Mouse (Mus musculus) intestine, embryonic 15.5 days (tissue): Measurements from ENCODE around the gene Olfr718-ps1. TPM values are rescaled to one million over a fixed set of nuclear protein-coding genes. Genes with fewer than 3 reads are reported as not detected.
"Not testable (repeated sequence)": the region's sequence is repeated elsewhere in the genome, so short reads cannot be mapped to it uniquely, and the experiment has no call there.

Source experiments
- ATAC-seq: fragments of 200-750 bp; cut with Nextera tagmentation; 2 replicates; pipeline ENCODE4 v1.8.0; 2017; ENCODE audit warnings: moderate TSS enrichment, moderate library complexity
- H3K27ac ChIP-seq: fragments of 300-500 bp; sonication (generic); 2 replicates; pipeline ENCODE4 v1.5.1; 2015; ENCODE audit warnings: mild to moderate bottlenecking, inconsistent platforms
- H3K27me3 ChIP-seq: fragments of 300-500 bp; sonication (generic); replicated peaks from 2 replicates; pipeline ENCODE4 v1.6.1; 2015; ENCODE audit warnings: inconsistent platforms
- H3K36me3 ChIP-seq: fragments of 300-500 bp; sonication (generic); 2 replicates; pipeline ENCODE4 v1.6.1; 2015; ENCODE audit warnings: inconsistent platforms
- H3K4me1 ChIP-seq: fragments of 300-500 bp; sonication (generic); replicated peaks from 2 replicates; pipeline ENCODE4 v1.6.1; 2015; ENCODE audit warnings: inconsistent platforms
- H3K4me2 ChIP-seq: fragments of 300-500 bp; sonication (generic); replicated peaks from 2 replicates; pipeline ENCODE4 v1.6.1; 2015; ENCODE audit warnings: mild to moderate bottlenecking, inconsistent platforms
- H3K4me3 ChIP-seq: fragments of 300-500 bp; sonication (generic); replicated peaks from 2 replicates; pipeline ENCODE4 v1.5.1; 2015; ENCODE audit warnings: inconsistent platforms
- H3K9ac ChIP-seq: fragments of 300-500 bp; sonication (generic); 2 replicates; pipeline ENCODE4 v1.6.1; 2015; ENCODE audit warnings: inconsistent platforms
- H3K9me3 ChIP-seq: fragments of 300-500 bp; sonication (generic); 2 replicates; pipeline ENCODE4 v1.6.1; 2016; ENCODE audit warnings: inconsistent platforms
- WGBS: fragments of 180-500 bp; shearing (Covaris S2); methylation state at CpG from one replicate; pipeline ENCODE4 v1.1.7; 2015; 5-methylcytosine and 5-hydroxymethylcytosine counted together
- polyA plus RNA-seq: library from polyadenylated mRNA; unstranded; fragments of >200 nt; fragmentation: Nextera tagmentation; extraction: Ambion mirVana; gene quantifications from 2 replicates; pipeline ENCODE4 v1.2.1, GENCODE M21; 2015

Gene Olfr718-ps1
- polyA plus RNA-seq, 1 experiment from 2014 or later: 0.03 TPM

GRCm38 (mm10) chr5:143153756-143154155, 6.4 kb upstream of the Olfr718-ps1 start:
- Histone ChIP-seq H3K4me1 (0 out of 2 replicates have a peak, but pooled peaks cover 5% of the 10 kb centered on the region), H3K27ac (no peak overlapping the region), H3K4me2 (no peak overlapping the region), H3K9me3 (no peaks in the 10 kb centered on the region), H3K27me3 (peaks cover 6% of the 10 kb centered on the region), H3K36me3 (no peaks in the 10 kb centered on the region), H3K9ac (no peak overlapping the region), H3K4me3 (no peak overlapping the region)
- no peak for ATAC-seq
- 87% methylated on average over 10 of the region's 10 CpGs for WGBS

- Histone ChIP-seq H3K4me3 (no peak overlapping the region), H3K4me1 (no peaks in the 10 kb centered on the region), H3K27me3 (no peaks in the 10 kb centered on the region), H3K4me2 (no peak overlapping the region), H3K27ac (no peak overlapping the region), H3K9ac (no peak overlapping the region), H3K36me3 (no peaks in the 10 kb centered on the region), H3K9me3 (no peaks in the 10 kb centered on the region)
- ATAC-seq: no peak
- 87% methylated on average over 2 of the region's 2 CpGs for WGBS
Observed at GRCm38 (mm10) chr5:143150044-143150443, 2.7 kb upstream of the Olfr718-ps1 start.

GRCm38 (mm10) chr5:143149536-143149935, 2.2 kb upstream of the Olfr718-ps1 start:
- 82% methylated on average over 2 of the region's 2 CpGs for WGBS
- Histone ChIP-seq H3K4me3 (no peak overlapping the region), H3K4me1 (no peaks in the 10 kb centered on the region), H3K9ac (no peak overlapping the region), H3K4me2 (no peak overlapping the region), H3K9me3 (no peaks in the 10 kb centered on the region), H3K36me3 (no peaks in the 10 kb centered on the region), H3K27ac (no peak overlapping the region), H3K27me3 (no peaks in the 10 kb centered on the region)
- ATAC-seq: no peak

GRCm38 (mm10) chr5:143148661-143149060, 1.3 kb upstream of the Olfr718-ps1 start:
- ATAC-seq: no peak
- WGBS: 83% methylated on average over 5 of the region's 5 CpGs
- H3K27me3 ChIP-seq: no peaks in the 10 kb centered on the region
- no peak overlapping the region for H3K4me2 ChIP-seq
- no peaks in the 10 kb centered on the region for H3K9me3 ChIP-seq
- H3K9ac ChIP-seq: no peak overlapping the region
- H3K4me1 ChIP-seq: no peaks in the 10 kb centered on the region
- no peak overlapping the region for H3K4me3 ChIP-seq
- no peak overlapping the region for H3K27ac ChIP-seq
- H3K36me3 ChIP-seq: no peaks in the 10 kb centered on the region

GRCm38 (mm10) chr5:143137580-143137979, 9.8 kb downstream of the Olfr718-ps1 start:
- H3K4me3 ChIP-seq: no peak overlapping the region
- 82% methylated on average over 13 of the region's 13 CpGs for WGBS
- no peaks in the 10 kb centered on the region for H3K9me3 ChIP-seq
- H3K4me2 ChIP-seq: no peak overlapping the region
- peak; percentile 59; the same call in 1 of the 2 replicates for ATAC-seq
- no peaks in the 10 kb centered on the region for H3K27me3 ChIP-seq
- no peaks in the 10 kb centered on the region for H3K4me1 ChIP-seq
- no peak overlapping the region for H3K9ac ChIP-seq
- H3K36me3 ChIP-seq: no peaks in the 10 kb centered on the region
- H3K27ac ChIP-seq: no peak overlapping the region

GRCm38 (mm10) chr5:143135042-143135441, 12.3 kb downstream of the Olfr718-ps1 start:
- no peak overlapping the region for H3K9ac ChIP-seq
- H3K27ac ChIP-seq: no peak overlapping the region
- H3K4me2 ChIP-seq: no peak overlapping the region
- H3K9me3 ChIP-seq: no peaks in the 10 kb centered on the region
- H3K36me3 ChIP-seq: no peaks in the 10 kb centered on the region
- H3K4me1 ChIP-seq: no peaks in the 10 kb centered on the region
- H3K27me3 ChIP-seq: no peaks in the 10 kb centered on the region
- ATAC-seq: no peak
- H3K4me3 ChIP-seq: no peak overlapping the region
- WGBS: 87% methylated on average over 7 of the region's 7 CpGs

- H3K36me3 ChIP-seq, H3K9ac ChIP-seq, H3K27ac ChIP-seq, ATAC-seq, H3K4me3 ChIP-seq, H3K4me2 ChIP-seq, H3K27me3 ChIP-seq, H3K9me3 ChIP-seq, H3K4me1 ChIP-seq: not testable (repeated sequence)
- 79% methylated on average over 3 of the region's 6 CpGs for WGBS
Observed at GRCm38 (mm10) chr5:143134216-143135010, 13.0 kb downstream of the Olfr718-ps1 start.

- H3K4me1 ChIP-seq: no peaks in the 10 kb centered on the region
- H3K9ac ChIP-seq: no peak overlapping the region
- WGBS: 55% methylated on average over 13 of the region's 13 CpGs
- no peak overlapping the region for H3K27ac ChIP-seq
- no peaks in the 10 kb centered on the region for H3K36me3 ChIP-seq
- peak; percentile 45; the same call in 1 of the 2 replicates for ATAC-seq
- no peaks in the 10 kb centered on the region for H3K9me3 ChIP-seq
- no peak overlapping the region for H3K4me3 ChIP-seq
- H3K27me3 ChIP-seq: no peaks in the 10 kb centered on the region
- H3K4me2 ChIP-seq: no peak overlapping the region
Observed at GRCm38 (mm10) chr5:143132935-143133514, 14.4 kb downstream of the Olfr718-ps1 start.

- ATAC-seq: no peak
- Histone ChIP-seq H3K9me3 (no peaks in the 10 kb centered on the region), H3K27ac (no peak overlapping the region), H3K36me3 (no peaks in the 10 kb centered on the region), H3K9ac (no peak overlapping the region), H3K4me3 (no peak overlapping the region), H3K4me1 (no peaks in the 10 kb centered on the region), H3K27me3 (no peaks in the 10 kb centered on the region), H3K4me2 (no peak overlapping the region)
- WGBS: 87% methylated on average over 7 of the region's 7 CpGs
Observed at GRCm38 (mm10) chr5:143130342-143130741, 17.0 kb downstream of the Olfr718-ps1 start.

- no peak overlapping the region for H3K27ac ChIP-seq
- no peaks in the 10 kb centered on the region for H3K36me3 ChIP-seq
- H3K4me3 ChIP-seq: no peak overlapping the region
- H3K4me2 ChIP-seq: no peak overlapping the region
- no peaks in the 10 kb centered on the region for H3K27me3 ChIP-seq
- WGBS: 88% methylated on average over 16 of the region's 16 CpGs
- H3K9ac ChIP-seq: no peak overlapping the region
- H3K9me3 ChIP-seq: no peaks in the 10 kb centered on the region
- no peak for ATAC-seq
- no peaks in the 10 kb centered on the region for H3K4me1 ChIP-seq
Observed at GRCm38 (mm10) chr5:143129101-143129500, 18.3 kb downstream of the Olfr718-ps1 start.

- H3K9me3 ChIP-seq: no peaks in the 10 kb centered on the region
- no peak overlapping the region for H3K4me2 ChIP-seq
- no peaks in the 10 kb centered on the region for H3K27me3 ChIP-seq
- no peak overlapping the region for H3K9ac ChIP-seq
- no peak overlapping the region for H3K4me3 ChIP-seq
- 80% methylated on average over 8 of the region's 8 CpGs for WGBS
- H3K36me3 ChIP-seq: no peaks in the 10 kb centered on the region
- no peak overlapping the region for H3K27ac ChIP-seq
- no peak for ATAC-seq
- no peaks in the 10 kb centered on the region for H3K4me1 ChIP-seq
Observed at GRCm38 (mm10) chr5:143127837-143128236, 19.5 kb downstream of the Olfr718-ps1 start.

- no peaks in the 10 kb centered on the region for H3K9me3 ChIP-seq
- 56% methylated on average over 4 of the region's 4 CpGs for WGBS
- H3K27ac ChIP-seq: no peak overlapping the region
- H3K9ac ChIP-seq: no peak overlapping the region
- H3K36me3 ChIP-seq: no peaks in the 10 kb centered on the region
- H3K4me1 ChIP-seq: no peaks in the 10 kb centered on the region
- no peak for ATAC-seq
- no peaks in the 10 kb centered on the region for H3K27me3 ChIP-seq
- H3K4me2 ChIP-seq: no peak overlapping the region
- H3K4me3 ChIP-seq: no peak overlapping the region
Observed at GRCm38 (mm10) chr5:143126908-143127307, 20.5 kb downstream of the Olfr718-ps1 start.

GRCm38 (mm10) chr5:143126089-143126488, 21.3 kb downstream of the Olfr718-ps1 start:
- Histone ChIP-seq H3K27me3 (no peaks in the 10 kb centered on the region), H3K9me3 (no peaks in the 10 kb centered on the region), H3K4me2 (no peak overlapping the region), H3K4me1 (no peaks in the 10 kb centered on the region), H3K27ac (no peak overlapping the region), H3K9ac (no peak overlapping the region), H3K4me3 (no peak overlapping the region), H3K36me3 (no peaks in the 10 kb centered on the region)
- 90% methylated on average over 8 of the region's 9 CpGs for WGBS
- ATAC-seq: no peak
